Mouse (Mus musculus) leukemia stem cell, adult 10-12 weeks (primary cell): ENCODE data around the gene Mrpl14. TPM values are rescaled to one million over a fixed set of nuclear protein-coding genes. Genes with fewer than 3 reads are reported as not detected.

Experiments used
- polyA plus RNA-seq: library from polyadenylated mRNA; stranded (reverse); fragments of >175 nt; gene quantifications from 2 replicates; pipeline ENCODE4 v1.2.3, GENCODE M21; 2012; ENCODE audit warnings: low replicate concordance

Mrpl14 gene
- polyA plus RNA-seq, result 84.6 and 199 TPM in 2 replicates

GRCm38 (mm10) chr17:45686093-45686619 is at the start of gene Mrpl14:
Mrpl14 (plus strand) TSS chr17:45686322.

GRCm38 (mm10) chr17:45659225-45659624 is 26.9 kb upstream of the Mrpl14 start, which contains the start of gene Capn11:
Capn11 (minus strand) TSS chr17:45659325.

GRCm38 (mm10) chr17:45686716-45687115 is 594 bp downstream of the Mrpl14 start, which contains the start of gene Tmem63b:
Tmem63b (minus strand) TSS chr17:45686905.

GRCm38 (mm10) chr17:45733735-45734301 is 47.7 kb downstream of the Mrpl14 start, which contains the start of gene 1600014C23Rik:
1600014C23Rik (minus strand) TSS chr17:45733844.

Other genes with a start within 250 kb of the Mrpl14 start
- not detected in 2 replicates for gene Spats1, start 210.9 kb upstream of the Mrpl14 start, polyA plus RNA-seq
- gene Aars2, start 179.5 kb upstream of the Mrpl14 start, polyA plus RNA-seq, result 28.0 and 38.6 TPM in 2 replicates
- gene Tcte1, start 162.9 kb upstream of the Mrpl14 start, polyA plus RNA-seq, result not detected in 2 replicates
- gene Tmem151b, start 136.6 kb upstream of the Mrpl14 start, polyA plus RNA-seq, result 0.25 and 0.41 TPM in 2 replicates
- 18.6 and 19.9 TPM in 2 replicates for gene Nfkbie, start 130.6 kb upstream of the Mrpl14 start, polyA plus RNA-seq
- 20.6 and 32.4 TPM in 2 replicates for gene Slc35b2, start 122.4 kb upstream of the Mrpl14 start, polyA plus RNA-seq
- 105 and 723 TPM in 2 replicates for gene Hsp90ab1, start 113.1 kb upstream of the Mrpl14 start, polyA plus RNA-seq
- 95.2 and 797 TPM in 2 replicates for gene Slc29a1, start 86.7 kb upstream of the Mrpl14 start, polyA plus RNA-seq
- not detected in 2 replicates for gene Mymx, start 84.2 kb upstream of the Mrpl14 start, polyA plus RNA-seq
- 0.09 TPM in 1 of 2 replicates, not detected in the other for gene Capn11, start 27.0 kb upstream of the Mrpl14 start, polyA plus RNA-seq
- 14.6 and 19.7 TPM in 2 replicates for gene Tmem63b, start 583 bp downstream of the Mrpl14 start, polyA plus RNA-seq
- gene 1600014C23Rik, start 47.5 kb downstream of the Mrpl14 start, polyA plus RNA-seq, result not detected in 2 replicates